Mouse (Mus musculus): ENCODE results near the gene Vmn1r235. TPM values are rescaled to one million over a fixed set of nuclear protein-coding genes. Genes with fewer than 3 reads are reported as not detected.

Gene Vmn1r235
- total and polyA plus RNA-seq, 3 experiments = not detected

GRCm38 (mm10) chr17:21225787-21226186 lies 30.4 kb upstream of the Vmn1r235 start, which contains the start of gene Vmn1r234:
Gene Vmn1r234, plus strand, starts transcription at chr17:21226087.
- H3K4me1 ChIP-seq (ENCODE audit: control insufficient read depth in 1 of 2, insufficient read depth in 2 of 2, low read length in 2 of 2) = no peaks in the 10 kb centered on the region
- H3K27ac ChIP-seq (ENCODE audit: control insufficient read depth, low read depth, low read length) = no peak within 1 kb of the TSS
- no peak for DNase-seq (ENCODE audit: low read depth, low spot score)
- H3K27me3 ChIP-seq (ENCODE audit: control insufficient read depth in 1 of 2, insufficient read depth in 2 of 2, low read length in 2 of 2) = no peaks in the 10 kb centered on the region
- no peak for TF ChIP-seq ZMIZ1 (IDR thresholded peaks at IDR 0.05; ENCODE audit: low read depth, low read length)
- no peak for TF ChIP-seq EP300 (IDR thresholded peaks at IDR 0.05; ENCODE audit: low read depth in 1 of 2, low read length in 2 of 2)
- TF ChIP-seq MAZ (IDR thresholded peaks at IDR 0.05; ENCODE audit: low read depth, low read length) = no peak
- no peak for TF ChIP-seq MYC (IDR thresholded peaks at IDR 0.05; ENCODE audit: low read depth, low read length)
- no peak for TF ChIP-seq ZNF384 (IDR thresholded peaks at IDR 0.05; ENCODE audit: low read depth, low read length)
- no peak for TF ChIP-seq ELF1 (IDR thresholded peaks at IDR 0.05; ENCODE audit: low read depth, low read length)
- TF ChIP-seq POLR2AphosphoS2 (IDR thresholded peaks at IDR 0.05; ENCODE audit: low read length) = no peak
- TF ChIP-seq HCFC1 (IDR thresholded peaks at IDR 0.05; ENCODE audit: low read depth, low read length) = no peak
- no peak for TF ChIP-seq MAFK (IDR thresholded peaks at IDR 0.05; ENCODE audit: borderline replicate concordance, low read depth, low read length)
- H3K9me3 ChIP-seq (replicated peaks; ENCODE audit: insufficient read depth, low read length) = no peaks in the 10 kb centered on the region
- H3K9ac ChIP-seq (ENCODE audit: control insufficient read depth, low read depth, low read length, poor library complexity, severe bottlenecking) = no peak within 1 kb of the TSS
- no peaks in the 10 kb centered on the region for H3K79me2 ChIP-seq (ENCODE audit: control insufficient read depth, insufficient read depth, low read length, poor library complexity)
- no peaks in the 10 kb centered on the region for H3K36me3 ChIP-seq (ENCODE audit: control insufficient read depth in 1 of 2, insufficient read depth in 2 of 2, low read length in 2 of 2)
- H3K4me3 ChIP-seq (ENCODE audit: control insufficient read depth in 1 of 2, insufficient read depth in 1 of 2, low read depth in 2 of 2, low read length in 2 of 2) = no peak within 1 kb of the TSS

- peak; percentile 68 for DNase-seq (ENCODE audit: low read depth, low spot score)
- Histone ChIP-seq H3K4me1 (ENCODE audit: control insufficient read depth in 1 of 2, insufficient read depth in 2 of 2, low read length in 2 of 2) (no peaks in the 10 kb centered on the region), H3K79me2 (ENCODE audit: control insufficient read depth, insufficient read depth, low read length, poor library complexity) (no peaks in the 10 kb centered on the region), H3K9ac (ENCODE audit: control insufficient read depth, low read depth, low read length, poor library complexity, severe bottlenecking) (no peak overlapping the region), H3K27ac (ENCODE audit: control insufficient read depth, low read depth, low read length) (no peak overlapping the region), H3K4me3 (ENCODE audit: control insufficient read depth in 1 of 2, insufficient read depth in 1 of 2, low read depth in 2 of 2, low read length in 2 of 2) (no peak overlapping the region), H3K9me3 (replicated peaks; ENCODE audit: insufficient read depth, low read length) (no peaks in the 10 kb centered on the region), H3K36me3 (ENCODE audit: control insufficient read depth in 1 of 2, insufficient read depth in 2 of 2, low read length in 2 of 2) (no peaks in the 10 kb centered on the region), H3K27me3 (ENCODE audit: control insufficient read depth in 1 of 2, insufficient read depth in 2 of 2, low read length in 2 of 2) (no peaks in the 10 kb centered on the region)
- TF ChIP-seq TCF12 (IDR thresholded peaks at IDR 0.05; ENCODE audit: low read depth, low read length) = no peak
- peak; percentile 46 to 64 (median 49) for TF ChIP-seq CTCF (IDR thresholded peaks at IDR 0.05 in 2 of 3, conservative IDR thresholded peaks at IDR 0.05 in 1 of 3; ENCODE audit: control insufficient read depth in 1 of 3, insufficient read depth in 1 of 3, low read depth in 2 of 3, low read length in 3 of 3, poor library complexity in 1 of 3, severe bottlenecking in 1 of 3)
- TF ChIP-seq ZMIZ1 (IDR thresholded peaks at IDR 0.05; ENCODE audit: low read depth, low read length) = no peak
- TF ChIP-seq TBP (IDR thresholded peaks at IDR 0.05; ENCODE audit: low read depth, low read length) = no peak
- TF ChIP-seq KAT2A (conservative IDR thresholded peaks at IDR 0.05; ENCODE audit: low read depth, low read length) = no peak
- no peak for TF ChIP-seq USF2 (IDR thresholded peaks at IDR 0.05; ENCODE audit: borderline replicate concordance in 1 of 2, insufficient read depth in 1 of 2, low read depth in 1 of 2, low read length in 2 of 2)
- TF ChIP-seq MAZ (IDR thresholded peaks at IDR 0.05; ENCODE audit: low read depth, low read length) = no peak
- no peak for TF ChIP-seq CHD1 (IDR thresholded peaks at IDR 0.05; ENCODE audit: low read depth, low read length)
- TF ChIP-seq POLR2AphosphoS5 (IDR thresholded peaks at IDR 0.05; ENCODE audit: borderline replicate concordance, low read depth, low read length) = no peak
- no peak for TF ChIP-seq POLR2AphosphoS2 (IDR thresholded peaks at IDR 0.05; ENCODE audit: low read length)
- TF ChIP-seq JUND (IDR thresholded peaks at IDR 0.05; ENCODE audit: low read depth, low read length) = no peak
- no peak for TF ChIP-seq RCOR1 (IDR thresholded peaks at IDR 0.05; ENCODE audit: low read depth, low read length)
- TF ChIP-seq MXI1 (IDR thresholded peaks at IDR 0.05; ENCODE audit: low read depth, low read length) = no peak
- no peak for TF ChIP-seq NELFE (IDR thresholded peaks at IDR 0.05; ENCODE audit: low read depth, low read length)
- no peak for TF ChIP-seq MEF2A (IDR thresholded peaks at IDR 0.05; ENCODE audit: extremely low read depth, insufficient replicate concordance, low read depth, low read length, poor library complexity, severe bottlenecking)
- TF ChIP-seq ETS1 (IDR thresholded peaks at IDR 0.05; ENCODE audit: low read depth, low read length) = no peak
- TF ChIP-seq UBTF (IDR thresholded peaks at IDR 0.05; ENCODE audit: borderline replicate concordance, insufficient read depth, low read depth, low read length) = no peak
- TF ChIP-seq RAD21 (IDR thresholded peaks at IDR 0.05; ENCODE audit: low read depth, low read length) = peak; percentile 72
- TF ChIP-seq E2F4 (IDR thresholded peaks at IDR 0.05; ENCODE audit: borderline replicate concordance, low read depth, low read length) = no peak
- TF ChIP-seq NRF1 (IDR thresholded peaks at IDR 0.05; ENCODE audit: insufficient read depth, low read depth, low read length, poor library complexity, severe bottlenecking) = no peak
- no peak for TF ChIP-seq MYC (IDR thresholded peaks at IDR 0.05; ENCODE audit: low read depth, low read length)
- TF ChIP-seq SMC3 (IDR thresholded peaks at IDR 0.05; ENCODE audit: low read depth, low read length) = peak; percentile 70
- no peak for TF ChIP-seq CHD2 (IDR thresholded peaks at IDR 0.05; ENCODE audit: low read length)
- TF ChIP-seq MAX (IDR thresholded peaks at IDR 0.05; ENCODE audit: low read length) = no peak
- no peak for TF ChIP-seq ZNF384 (IDR thresholded peaks at IDR 0.05; ENCODE audit: low read depth, low read length)
- no peak for TF ChIP-seq MYB (IDR thresholded peaks at IDR 0.05; ENCODE audit: low read depth, low read length)
- peak; percentile 58 for TF ChIP-seq ZC3H11A (IDR thresholded peaks at IDR 0.05; ENCODE audit: low read depth, low read length)
- no peak for TF ChIP-seq EP300 (IDR thresholded peaks at IDR 0.05; ENCODE audit: low read depth in 1 of 2, low read length in 2 of 2)
Measured at GRCm38 (mm10) chr17:21231654-21232053, 24.6 kb upstream of the Vmn1r235 start.
